Mouse (Mus musculus): ENCODE measurements around the gene Crhr1.
"Not testable (repeated sequence)": the region's sequence is repeated elsewhere in the genome, so short reads cannot be mapped to it uniquely, and the experiment has no call there.

The Crhr1 gene

GRCm38 (mm10) chr11:104195791-104196190 is 63.1 kb downstream of the Crhr1 start:
- DNase-seq (ENCODE audit: low spot score), result peak; percentile 65

- DNase-seq (ENCODE audit: low spot score), result peak; percentile 21
Measured at GRCm38 (mm10) chr11:104197861-104198260, 65.2 kb downstream of the Crhr1 start.

- DNase-seq (ENCODE audit: low spot score), result no peak
Measured at GRCm38 (mm10) chr11:104203271-104203670, 70.6 kb downstream of the Crhr1 start.

GRCm38 (mm10) chr11:104206573-104206972 is 73.9 kb downstream of the Crhr1 start:
- DNase-seq (ENCODE audit: low spot score), result no peak

- no peak for DNase-seq (ENCODE audit: low spot score)
Measured at GRCm38 (mm10) chr11:104209041-104209440, 76.4 kb downstream of the Crhr1 start.

- DNase-seq (ENCODE audit: low spot score), result no peak
Measured at GRCm38 (mm10) chr11:104211251-104211650, 78.6 kb downstream of the Crhr1 start.

- not testable (repeated sequence) for DNase-seq (ENCODE audit: low spot score)
Measured at GRCm38 (mm10) chr11:104214128-104214527, 81.5 kb downstream of the Crhr1 start.

GRCm38 (mm10) chr11:104218075-104218474 is 85.4 kb downstream of the Crhr1 start:
- no peak for DNase-seq (ENCODE audit: low spot score)

- no peak for DNase-seq (ENCODE audit: low spot score)
Measured at GRCm38 (mm10) chr11:104220291-104220690, 87.6 kb downstream of the Crhr1 start.

GRCm38 (mm10) chr11:104221751-104222150 is 89.1 kb downstream of the Crhr1 start:
- no peak for DNase-seq (ENCODE audit: low spot score)

- no peak for DNase-seq (ENCODE audit: low spot score)
Measured at GRCm38 (mm10) chr11:104223301-104223700, 90.6 kb downstream of the Crhr1 start.

All from urinary bladder, postnatal 25 days (tissue).